Mouse (Mus musculus) T-cell, adult 2 months (primary cell): Measurements from ENCODE around the gene Ptpa.

Source experiments
- DNase-seq: peaks from one replicate; pipeline ENCODE4 v3.0.0; 2022; ENCODE audit warnings: low spot score

Ptpa gene

DNA sequence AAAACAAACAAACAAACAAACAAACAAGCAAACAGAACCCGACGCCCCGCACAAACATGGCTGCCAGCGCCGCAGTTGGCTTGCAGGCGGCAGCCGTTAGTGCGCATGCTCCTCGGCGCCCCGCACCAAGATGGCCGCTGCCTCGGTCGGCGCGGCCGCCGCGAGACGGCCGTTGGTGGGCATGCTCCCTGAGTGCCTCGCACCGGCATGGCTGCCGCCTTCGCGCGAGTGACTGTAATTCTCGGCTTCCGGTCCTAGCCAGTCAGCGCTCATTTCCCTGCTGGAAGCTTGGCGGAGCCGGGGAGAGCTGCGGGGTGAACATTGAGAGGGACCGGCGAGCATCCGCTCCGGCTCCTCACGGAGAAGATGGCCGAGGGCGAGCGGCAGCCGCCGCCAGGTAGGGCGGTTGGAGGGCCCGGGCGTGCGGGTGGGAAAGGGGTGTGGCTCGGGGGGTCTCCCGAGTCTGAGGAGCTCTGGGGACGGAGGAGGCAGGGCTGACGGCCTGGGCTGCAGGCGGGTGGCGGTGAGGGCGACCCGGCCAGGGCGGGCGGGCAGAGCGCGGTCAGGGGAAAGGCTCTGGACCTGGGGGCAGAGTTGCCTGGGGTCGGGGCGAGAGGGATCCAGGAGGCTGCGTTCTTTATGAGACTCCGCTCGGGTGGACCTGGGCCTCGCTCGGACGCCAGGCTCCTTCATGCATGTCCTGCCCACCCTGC lies at the start of gene Ptpa:
TSS of gene Ptpa (plus strand) at position 104 of the 713 bp plus-strand sequence.
- peak; percentile 94 for DNase-seq

DNA sequence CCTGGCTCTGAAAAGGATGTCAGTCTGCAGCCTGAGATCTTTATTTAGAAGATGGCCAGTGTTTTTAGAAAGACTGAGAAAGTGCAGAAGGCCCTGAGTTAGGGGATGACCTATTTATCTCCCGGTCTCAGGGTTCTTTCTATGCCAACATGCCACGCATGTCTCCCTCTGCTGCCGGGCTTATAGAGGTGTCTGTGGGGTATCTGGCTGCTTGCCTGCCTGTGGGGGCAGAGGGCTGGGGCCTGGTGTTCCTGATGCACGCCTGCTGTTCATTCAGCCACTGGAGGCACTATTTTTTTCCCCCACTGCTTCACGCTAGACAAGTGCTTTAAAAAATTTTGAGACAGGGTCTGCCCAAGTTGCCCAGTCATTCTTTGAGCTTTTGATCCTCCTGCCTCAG lies 49.6 kb upstream of the Ptpa start:
- DNase-seq = no peak

DNA sequence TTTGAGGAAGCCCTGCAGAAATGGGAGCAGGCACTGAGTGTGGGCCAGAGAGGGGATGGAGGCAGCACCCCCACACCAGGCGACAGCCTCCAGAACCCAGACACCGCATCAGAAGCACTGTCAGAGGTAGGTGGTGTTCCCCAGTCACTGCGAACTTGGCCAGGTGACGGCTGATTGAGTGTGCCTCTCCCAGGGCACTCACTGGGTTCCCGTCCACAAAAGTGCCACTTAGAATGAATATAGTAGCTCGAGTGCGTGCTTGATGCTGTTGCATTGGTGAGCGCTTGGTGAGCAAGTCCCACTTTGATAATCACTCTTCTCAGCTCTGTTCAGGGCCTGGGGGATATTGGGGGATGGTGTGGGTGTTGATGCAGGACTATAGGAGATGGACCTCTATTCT lies 44.3 kb upstream of the Ptpa start:
- no peak for DNase-seq

DNA sequence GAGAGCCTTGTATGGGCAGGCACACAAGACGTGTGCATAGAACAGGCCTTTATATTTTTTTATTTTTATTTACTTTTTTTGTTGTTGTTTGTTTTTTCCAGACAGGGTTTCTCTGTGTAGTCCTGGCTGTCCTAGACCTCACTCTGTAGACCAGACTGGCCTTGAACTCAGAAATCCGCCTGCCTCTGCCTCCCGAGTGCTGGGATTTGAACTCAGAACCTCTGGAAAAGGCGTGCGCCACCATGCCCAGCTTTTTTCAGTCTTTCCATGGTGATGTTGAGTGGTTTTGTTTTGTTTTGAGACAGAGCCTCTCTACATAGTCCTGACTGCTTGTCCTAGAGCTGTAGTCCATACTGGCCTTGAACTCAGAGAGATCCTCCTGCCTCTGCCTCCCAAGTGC lies 43.1 kb upstream of the Ptpa start:
- DNase-seq = no peak

DNA sequence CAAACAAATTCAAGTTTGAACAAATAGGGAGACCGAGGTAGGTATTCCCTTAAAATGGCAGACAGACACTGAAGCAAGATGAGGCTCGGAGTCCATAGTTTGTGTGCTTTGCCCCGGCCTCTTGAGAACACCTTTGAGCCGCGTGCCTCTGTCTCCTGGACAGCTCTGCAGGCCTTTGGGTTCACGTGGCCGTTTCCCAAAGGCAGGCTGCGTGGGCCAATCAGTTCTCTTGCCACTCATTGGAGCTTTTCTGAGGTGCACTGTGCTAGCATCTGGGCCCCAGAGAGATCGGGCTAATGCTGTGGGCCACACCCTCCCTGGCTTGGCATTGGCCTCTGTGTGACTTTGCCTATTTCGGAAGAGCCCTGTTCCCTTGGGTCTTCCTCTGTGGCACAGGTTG lies 39.9 kb upstream of the Ptpa start:
- DNase-seq = no peak

DNA sequence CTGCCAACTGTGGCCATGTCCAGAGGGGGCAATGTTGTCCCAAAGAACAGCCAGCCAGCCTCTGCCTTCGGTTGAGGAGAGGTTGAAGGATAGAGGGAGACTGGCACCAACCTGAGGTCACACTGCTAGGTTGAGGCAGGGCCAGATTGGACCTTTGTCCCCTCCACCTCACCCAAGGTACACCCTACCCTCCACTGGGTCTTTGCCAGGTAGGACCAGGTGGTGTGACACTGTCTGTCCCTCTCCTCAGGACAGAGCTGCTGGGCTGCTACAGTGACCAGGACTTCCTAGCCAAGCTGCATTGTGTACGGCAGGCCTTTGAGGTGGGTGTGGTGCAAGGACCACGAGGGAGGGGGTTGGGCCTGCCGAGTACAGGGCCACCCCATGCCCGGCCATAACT lies 38.1 kb upstream of the Ptpa start:
- DNase-seq = no peak

DNA sequence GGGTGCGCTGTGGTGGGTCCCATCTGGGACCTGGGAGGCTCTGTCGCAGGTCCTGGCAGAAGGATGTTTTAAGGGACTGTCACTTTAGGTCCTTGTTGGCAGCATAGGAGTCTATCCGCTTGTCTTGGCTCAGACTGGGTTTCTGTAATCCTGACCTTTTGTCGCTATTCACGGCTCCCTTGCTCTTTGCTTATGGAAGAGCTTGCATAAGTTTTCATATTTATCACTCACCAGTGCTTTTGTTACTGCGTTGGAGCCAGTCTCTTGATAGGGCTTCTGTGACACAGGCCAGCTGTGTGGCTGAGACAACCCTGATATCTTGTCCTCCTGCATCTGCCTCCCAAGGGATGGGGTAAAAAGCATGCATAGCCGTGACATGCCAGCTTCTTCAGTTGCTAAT lies 36.5 kb upstream of the Ptpa start:
- DNase-seq = no peak

DNA sequence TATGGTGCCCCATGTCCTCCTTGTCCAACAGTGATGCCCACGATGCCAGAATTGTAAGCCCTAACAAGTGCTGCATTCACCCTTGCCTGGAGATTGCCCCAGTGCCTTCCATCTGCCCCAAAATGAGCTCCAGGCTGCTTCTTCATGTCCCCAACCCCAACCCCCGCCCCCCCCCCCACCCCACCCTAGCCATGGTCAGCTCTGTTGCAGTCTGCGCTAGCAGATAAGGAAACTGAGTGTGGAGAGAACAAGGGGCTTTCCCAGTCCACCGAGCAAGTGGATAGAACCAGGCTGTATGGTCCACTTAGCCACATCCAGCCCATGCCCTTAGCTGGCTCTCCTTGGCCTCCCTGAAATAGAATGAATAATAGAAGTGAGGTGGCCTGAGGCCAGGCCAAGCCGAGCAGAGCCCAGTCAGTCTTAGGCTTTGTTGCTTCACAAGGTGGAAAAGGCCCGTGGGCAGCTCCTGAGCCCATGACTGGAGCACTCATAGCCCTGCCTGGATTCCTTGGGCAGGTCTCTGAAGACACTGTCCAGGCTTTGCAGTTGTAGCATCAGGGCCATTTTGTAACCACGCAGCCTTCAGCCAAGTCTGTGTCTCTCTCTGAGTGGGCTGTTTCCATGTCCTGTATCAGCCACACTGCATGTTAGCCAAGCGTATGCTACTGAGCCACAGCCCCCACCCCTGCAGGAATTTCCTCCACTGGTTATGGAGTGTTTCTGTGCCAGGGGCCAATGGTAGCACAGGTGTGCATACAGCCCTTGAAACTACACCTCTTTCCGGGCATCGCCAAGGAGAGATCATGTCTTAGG lies 35.1 kb upstream of the Ptpa start:
- DNase-seq = no peak

DNA sequence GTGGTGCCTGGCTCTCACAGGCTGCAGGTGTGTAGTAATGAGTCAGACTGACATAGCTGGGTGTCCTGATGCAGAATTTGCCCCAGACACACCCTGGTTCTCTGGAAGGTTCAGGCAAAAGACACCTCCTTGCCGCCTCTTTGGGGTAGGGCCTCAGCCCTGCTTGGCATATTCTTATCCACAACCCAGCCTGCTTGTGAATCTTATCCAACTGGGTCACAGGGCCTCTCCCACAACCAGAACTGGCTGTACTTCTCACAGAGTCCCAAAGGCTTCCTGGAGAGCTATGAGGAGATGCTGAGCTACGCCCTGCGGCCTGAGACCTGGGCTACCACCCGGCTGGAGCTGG lies 34.5 kb upstream of the Ptpa start:
- DNase-seq = no peak

DNA sequence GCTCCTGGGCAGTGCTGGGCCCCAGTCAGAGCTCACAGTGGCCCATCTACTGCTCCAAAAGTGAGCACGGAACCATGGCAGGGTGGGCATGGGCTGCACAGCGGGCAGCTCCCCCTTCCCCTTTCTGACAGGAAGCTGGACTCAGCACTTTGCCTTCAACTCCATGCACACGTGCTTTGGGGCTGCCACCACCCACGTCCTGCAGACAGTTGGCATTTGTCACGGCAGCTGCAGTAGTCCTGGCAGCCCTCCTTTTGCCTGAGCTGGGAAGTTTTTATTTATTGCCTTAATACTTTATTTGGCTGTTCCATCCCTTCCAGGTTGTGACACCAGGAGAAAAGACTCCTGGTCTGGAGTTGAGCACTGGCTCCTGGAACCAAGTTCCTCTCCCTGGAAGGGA lies 31.0 kb upstream of the Ptpa start:
- no peak for DNase-seq

DNA sequence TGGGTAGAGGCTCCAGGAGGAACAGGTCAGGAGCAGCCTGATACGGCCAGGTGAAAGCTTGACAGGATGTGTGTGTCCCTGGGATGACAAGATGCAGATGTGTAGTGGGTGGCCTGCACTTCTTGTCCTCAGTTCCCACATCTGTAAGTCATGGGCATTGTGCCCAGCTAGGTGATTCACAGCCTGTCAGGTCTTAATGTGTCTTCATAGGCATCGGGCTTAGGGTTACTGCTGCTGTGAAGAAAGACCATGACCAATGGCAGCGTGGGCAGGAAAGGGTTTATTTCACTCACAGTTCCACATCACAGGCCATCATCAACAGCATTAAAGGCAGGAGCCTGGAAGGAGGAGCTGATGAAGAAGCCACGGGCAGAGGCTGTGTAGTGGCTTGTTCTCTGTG lies 30.2 kb upstream of the Ptpa start:
- no peak for DNase-seq

DNA sequence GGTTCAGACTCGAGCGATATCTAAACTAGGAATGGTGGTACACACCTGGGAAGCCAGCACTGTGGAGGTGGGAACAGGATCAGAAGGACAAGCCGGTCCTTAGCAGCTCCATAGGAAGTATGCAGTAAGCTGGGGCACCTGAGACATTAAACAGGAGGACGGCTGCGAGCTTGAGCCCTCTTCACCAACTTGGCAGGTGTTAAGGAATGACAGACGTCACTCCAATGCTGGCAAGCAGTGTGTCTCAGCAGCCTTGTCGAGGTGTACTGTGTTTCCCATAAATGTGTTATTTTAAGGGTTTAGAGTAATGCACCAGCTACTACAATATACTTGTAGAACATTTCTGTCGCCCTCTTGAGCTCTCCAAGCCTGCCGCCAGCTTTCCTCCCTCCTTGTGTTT lies 28.9 kb upstream of the Ptpa start:
- no peak for DNase-seq

DNA sequence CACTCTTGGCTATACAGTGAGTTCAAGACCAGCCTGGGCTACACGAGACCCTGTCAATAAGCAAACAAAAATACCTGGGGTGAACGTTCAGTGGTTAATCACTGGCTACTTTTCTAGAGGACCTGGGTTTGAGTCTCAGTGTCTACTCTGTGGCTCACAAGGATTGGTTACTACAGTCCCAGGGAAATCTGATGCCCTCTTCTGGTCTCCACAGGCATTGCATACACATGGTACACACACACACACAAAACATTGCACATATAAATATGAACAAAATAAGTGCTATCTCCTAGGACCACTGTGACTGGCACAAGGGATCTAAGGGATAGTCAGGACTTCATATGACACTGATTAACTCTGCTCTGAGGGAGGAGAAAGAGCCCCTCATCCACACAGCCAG lies 26.8 kb upstream of the Ptpa start:
- DNase-seq = no peak

DNA sequence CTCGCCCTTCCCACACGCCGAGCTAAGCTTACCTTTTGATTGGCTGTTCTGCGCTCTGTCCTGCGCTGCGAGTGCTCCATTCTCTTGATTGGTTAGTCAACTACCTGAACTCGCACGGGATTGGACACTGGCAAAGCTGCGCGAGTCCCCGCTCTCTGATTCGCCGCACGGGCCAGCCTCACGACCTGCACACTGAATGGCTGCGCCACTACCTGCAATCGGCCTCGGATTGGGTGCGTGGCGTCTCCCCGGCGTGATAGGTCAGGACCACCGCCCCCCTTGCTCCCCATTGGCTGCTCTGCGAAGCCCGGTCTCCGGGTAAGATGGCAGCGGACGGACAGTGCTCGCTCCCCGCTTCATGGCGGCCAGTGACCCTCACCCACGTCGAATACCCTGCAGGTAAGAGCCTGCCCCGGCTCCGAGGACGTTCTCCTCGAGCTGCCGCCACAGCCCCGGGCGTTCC lies 23.7 kb upstream of the Ptpa start, which contains the start of gene Dolpp1:
TSS of gene Dolpp1 (plus strand) at position 141 of the 463 bp plus-strand sequence.
- peak; percentile 99 for DNase-seq

DNA sequence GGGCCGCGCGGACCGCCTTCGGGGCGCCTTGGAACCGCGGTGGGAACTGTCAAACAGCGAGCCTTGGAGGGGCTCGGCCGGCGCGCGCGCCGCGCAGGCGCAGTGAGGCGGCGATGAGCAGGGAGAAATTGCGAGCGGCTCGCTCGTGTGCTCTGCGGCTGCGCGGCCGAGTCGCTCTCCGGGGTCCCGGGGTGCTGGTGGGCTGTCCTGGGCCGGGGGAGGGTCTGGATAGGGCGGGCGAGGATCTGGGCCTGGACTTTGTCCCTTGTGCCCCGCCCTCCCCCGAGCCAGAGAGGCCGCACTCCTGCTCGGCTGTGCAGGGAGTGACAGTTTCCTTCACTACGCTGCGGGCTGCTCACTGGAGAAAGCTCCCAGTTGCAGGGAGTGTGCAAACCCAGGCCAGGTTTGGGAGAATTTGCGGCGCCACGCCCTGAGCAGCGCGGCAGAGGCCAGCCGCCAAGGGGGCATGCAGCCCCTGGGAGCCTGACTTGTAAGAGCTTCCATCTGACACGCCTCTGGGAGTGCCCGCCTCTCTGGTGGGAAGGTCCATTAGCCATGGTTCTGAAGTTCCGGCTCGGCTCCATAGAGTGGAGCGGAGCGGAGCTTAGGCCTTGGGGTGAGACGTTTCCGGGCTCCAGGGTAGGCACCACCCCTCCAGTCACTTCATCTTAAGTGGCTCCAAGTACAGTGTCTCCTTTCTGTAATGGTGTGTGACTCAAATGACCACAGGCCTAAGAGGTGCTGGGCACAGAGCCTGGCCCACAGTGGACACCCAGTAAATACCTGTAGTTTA lies 23.1 kb upstream of the Ptpa start:
- peak; percentile 34 for DNase-seq

DNA sequence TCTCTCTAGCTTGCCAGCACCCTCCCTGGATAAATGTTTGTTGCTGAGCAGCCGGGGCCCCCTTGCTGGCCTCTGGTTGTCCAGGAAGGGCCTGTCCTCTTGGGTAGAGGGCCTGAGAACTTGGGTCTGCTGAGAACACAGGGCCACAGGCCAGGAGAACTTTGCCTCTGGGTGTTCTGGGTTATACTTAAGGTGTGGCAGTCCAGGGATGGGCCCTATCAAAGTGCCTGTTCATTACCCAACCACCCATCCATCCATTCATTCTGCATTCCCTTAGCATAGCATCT lies 22.5 kb upstream of the Ptpa start:
- no peak for DNase-seq

DNA sequence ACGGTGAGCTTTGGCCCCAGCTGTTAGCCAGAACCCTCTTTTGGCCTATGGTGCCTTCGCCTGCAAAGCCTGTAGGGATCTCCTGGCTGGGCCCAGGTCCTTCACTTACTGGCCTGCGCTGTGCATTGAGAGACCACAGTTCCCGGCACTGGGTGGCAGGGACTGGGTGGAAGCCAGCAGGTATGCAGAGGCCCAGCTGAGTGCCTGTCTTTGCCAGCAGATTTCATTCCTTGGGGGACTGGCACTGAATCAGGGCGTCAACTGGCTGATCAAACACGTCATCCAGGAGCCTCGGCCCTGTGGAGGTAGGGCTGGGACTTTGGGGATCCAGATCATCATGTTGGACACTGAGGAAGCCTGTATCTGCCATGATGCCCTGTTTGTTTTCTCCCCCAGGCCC lies 20.1 kb upstream of the Ptpa start:
- DNase-seq = no peak

DNA sequence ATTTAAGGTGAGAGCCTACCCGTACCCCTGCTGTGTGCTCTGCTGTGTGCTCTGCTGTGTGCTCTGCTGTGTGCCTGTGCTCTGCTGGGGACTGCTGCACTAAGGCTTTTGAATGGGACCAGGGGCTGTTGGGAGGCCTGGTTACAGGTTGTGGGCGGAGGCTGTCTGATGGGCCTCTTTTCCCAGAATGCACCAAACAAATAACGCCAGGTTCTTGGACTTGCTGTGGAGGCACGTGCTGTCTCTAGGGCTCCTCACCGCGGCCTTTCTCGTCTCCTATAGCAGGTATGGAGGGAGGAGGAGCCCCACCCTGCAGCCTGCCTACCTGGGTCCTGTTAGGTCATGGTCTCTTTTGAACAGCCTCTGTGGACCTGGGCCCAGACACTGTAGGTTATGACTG lies 19.6 kb upstream of the Ptpa start:
- DNase-seq = no peak

DNA sequence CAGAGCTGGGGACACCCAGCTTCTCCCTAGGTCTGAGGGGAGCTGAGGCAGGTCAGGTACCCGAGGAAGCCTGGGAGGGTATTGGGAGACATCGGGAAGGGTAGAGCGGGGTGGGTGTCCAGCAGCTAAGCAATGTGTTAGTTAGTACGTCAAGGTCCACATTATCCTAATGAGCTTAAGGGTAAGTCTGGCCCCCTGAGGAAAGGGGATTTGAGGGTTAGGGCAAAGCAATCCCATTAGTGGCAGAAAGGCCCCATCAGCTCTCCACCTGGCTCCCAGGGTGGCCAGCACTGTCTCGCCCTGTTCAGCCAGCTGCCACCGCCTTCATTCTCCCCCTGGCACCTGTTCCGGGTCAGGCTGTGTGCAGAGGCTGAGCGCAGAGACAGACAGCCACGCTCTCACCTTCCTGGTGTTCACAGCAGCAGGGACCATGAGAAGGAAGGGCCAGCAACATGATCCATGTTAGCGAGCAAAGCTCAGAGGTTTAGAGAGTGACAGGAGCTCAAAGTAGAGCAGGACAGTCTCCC lies 17.8 kb upstream of the Ptpa start:
- DNase-seq = no peak

DNA sequence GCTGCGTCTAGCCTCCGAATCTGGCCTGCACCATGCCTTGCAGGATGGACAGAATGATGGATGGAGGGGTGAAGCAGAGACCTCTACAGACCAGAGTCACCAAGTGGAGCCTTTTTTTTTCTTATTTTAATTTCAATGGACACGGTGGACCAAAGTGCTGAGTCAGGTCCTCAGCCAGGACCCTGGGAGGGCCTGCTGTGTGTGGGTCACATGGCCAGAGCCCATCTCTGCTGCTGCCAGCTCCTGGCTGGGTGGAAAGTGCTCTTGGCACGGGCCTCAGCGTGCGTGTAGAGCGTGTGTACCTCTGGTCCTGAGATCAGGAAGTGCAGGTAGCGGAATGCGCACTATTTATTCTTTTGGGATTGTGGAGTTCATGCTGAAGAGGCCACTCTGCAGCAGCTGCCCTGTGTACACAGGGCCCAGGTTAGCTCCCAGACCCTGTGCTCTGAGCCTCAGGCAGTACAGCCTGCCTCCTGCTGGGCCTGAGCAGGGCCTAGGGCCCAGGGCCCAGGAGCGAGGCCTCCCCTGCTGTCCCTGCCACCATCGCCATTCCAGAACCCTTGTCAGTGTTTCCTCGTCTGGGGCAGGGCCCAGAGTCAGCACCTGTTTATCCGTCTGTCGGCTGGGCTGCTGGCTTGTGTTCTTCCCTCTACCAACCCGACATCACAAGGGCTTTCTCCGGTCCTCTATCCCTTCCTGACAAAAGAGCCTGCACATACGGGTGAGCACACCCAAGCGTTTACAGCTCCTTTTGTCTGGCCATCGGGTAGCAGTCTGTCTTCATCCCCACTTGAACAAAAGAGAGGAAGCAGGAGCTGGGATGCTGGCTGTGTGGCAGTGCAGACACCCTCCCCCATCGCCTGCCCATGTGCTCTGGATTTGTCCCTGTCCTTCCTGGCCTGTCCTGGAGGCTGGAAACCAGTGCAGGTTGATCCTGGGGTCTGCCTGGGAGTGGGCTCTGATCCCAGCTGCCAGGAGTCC lies 16.4 kb upstream of the Ptpa start:
- DNase-seq = no peak

DNA sequence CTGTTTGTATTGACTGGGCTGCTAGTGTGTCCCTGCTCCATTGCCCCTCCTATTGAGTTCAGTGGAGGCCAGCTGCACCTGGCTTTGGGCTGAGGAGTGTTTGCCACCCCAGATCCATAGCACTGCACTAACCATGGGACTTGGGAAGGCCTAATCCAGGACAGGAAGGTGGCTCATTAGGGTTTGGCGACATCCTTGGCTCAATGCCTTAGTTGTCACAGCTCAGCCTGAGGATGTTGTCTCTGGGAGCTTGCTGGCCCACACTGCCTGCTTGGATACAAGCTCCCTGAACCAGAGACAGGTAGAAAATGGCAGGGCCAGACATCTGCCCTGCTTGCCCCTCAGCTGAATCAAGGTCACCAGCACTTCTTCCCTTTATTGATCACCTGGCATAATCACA lies 14.3 kb upstream of the Ptpa start:
- DNase-seq = no peak
